Mouse (Mus musculus): ENCODE results near the gene Nr4a2. TPM values are rescaled to one million over a fixed set of nuclear protein-coding genes. Genes with fewer than 3 reads are reported as not detected.

Nr4a2 gene
- polyA plus RNA-seq, 1 experiment from 2014 or later = 6.4 TPM

- DNase-seq (ENCODE audit: low spot score) (no peak), ATAC-seq (ENCODE audit: low FRiP score, low TSS enrichment) (no peak)
- Histone ChIP-seq H3K4me1 (replicated peaks; ENCODE audit: control insufficient read depth, insufficient read depth) (no peaks in the 10 kb centered on the region), H3K9me3 (ENCODE audit: control insufficient read depth, low read length) (no peaks in the 10 kb centered on the region), H3K27ac (replicated peaks) (no peak overlapping the region), H3K9ac (ENCODE audit: low read length) (no peak overlapping the region), H3K4me2 (replicated peaks; ENCODE audit: low read depth) (no peak overlapping the region), H3K4me3 (ENCODE audit: low read depth, low read length) (no peak overlapping the region), H3K36me3 (ENCODE audit: control insufficient read depth, insufficient read depth, low read length) (no peaks in the 10 kb centered on the region), H3K27me3 (ENCODE audit: control insufficient read depth, insufficient read depth, low read length) (no peaks in the 10 kb centered on the region)
- TF ChIP-seq CTCF (IDR thresholded peaks at IDR 0.05; ENCODE audit: low read depth) (no peak), EP300 (optimal IDR thresholded peaks at IDR 0.05) (no peak)
- 91% methylated on average over 1 of the region's 1 CpGs for WGBS
Observed at GRCm38 (mm10) chr2:57063480-57063879, 60.3 kb downstream of the Nr4a2 start.

Other genes starting within 250 kb of the Nr4a2 start
- 32.4 and 33.5 TPM in 2 replicates for gene Gpd2, start 113.6 kb upstream of the Nr4a2 start, polyA plus RNA-seq (2015; fragmentation: Nextera tagmentation; extraction: Ambion mirVana)

All from stomach, postnatal 0 days (tissue).